Mouse (Mus musculus) c-Kit-positive CD71-positive TER-119-negative erythroid progenitor cells, embryonic 14.5 days (primary cell): Measurements from ENCODE around the gene Olfr1251.
"Not testable (repeated sequence)": the region's sequence is repeated elsewhere in the genome, so short reads cannot be mapped to it uniquely, and the experiment has no call there.

Source experiments
- DNase-seq: peaks from one replicate; pipeline ENCODE4 v3.0.0-alpha.2; 2013; ENCODE audit warnings: low read depth

Olfr1251 gene

GRCm38 (mm10) chr2:89671836-89672235, at the start of gene Olfr1251:
TSS of gene Olfr1251 (minus strand) at chr2:89671936.
- DNase-seq: no peak

GRCm38 (mm10) chr2:89691980-89692379, 20.2 kb upstream of the Olfr1251 start:
- no peak for DNase-seq

- DNase-seq: no peak
Measured at GRCm38 (mm10) chr2:89661367-89661766, 10.4 kb downstream of the Olfr1251 start, which contains the start of gene Olfr1250. TSS of gene Olfr1250 (minus strand) at chr2:89661467.

- DNase-seq: no peak
Measured at GRCm38 (mm10) chr2:89634883-89635282, 36.9 kb downstream of the Olfr1251 start, which contains the start of gene Olfr1249. TSS of gene Olfr1249 (minus strand) at chr2:89634983.

DNA sequence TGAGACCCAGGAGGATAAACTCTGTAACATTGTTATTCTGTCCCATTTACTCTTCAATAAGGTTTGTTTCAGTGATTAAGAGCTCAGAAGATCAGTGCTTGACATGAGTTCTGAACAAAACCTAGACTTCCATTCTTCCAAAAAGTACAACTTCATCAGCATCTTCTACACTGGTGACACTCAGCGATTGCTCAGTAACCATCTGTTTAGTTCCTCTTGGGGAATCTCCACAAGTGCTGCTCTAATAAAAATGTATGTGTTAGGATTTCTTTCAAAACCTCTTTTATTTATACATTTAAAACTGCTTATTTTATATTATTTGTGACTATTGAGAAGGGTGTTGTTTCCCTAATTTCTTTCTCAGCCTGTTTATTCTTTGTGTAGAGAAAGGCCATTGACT, 53.6 kb downstream of the Olfr1251 start, which contains the start of gene Olfr1248:
Olfr1248 (minus strand) TSS at position 101 of the 400 bp plus-strand sequence.
- DNase-seq: not testable (repeated sequence)
